13 mouse cellular contexts compared by ENCODE assay signal in the genomic region with DNA sequence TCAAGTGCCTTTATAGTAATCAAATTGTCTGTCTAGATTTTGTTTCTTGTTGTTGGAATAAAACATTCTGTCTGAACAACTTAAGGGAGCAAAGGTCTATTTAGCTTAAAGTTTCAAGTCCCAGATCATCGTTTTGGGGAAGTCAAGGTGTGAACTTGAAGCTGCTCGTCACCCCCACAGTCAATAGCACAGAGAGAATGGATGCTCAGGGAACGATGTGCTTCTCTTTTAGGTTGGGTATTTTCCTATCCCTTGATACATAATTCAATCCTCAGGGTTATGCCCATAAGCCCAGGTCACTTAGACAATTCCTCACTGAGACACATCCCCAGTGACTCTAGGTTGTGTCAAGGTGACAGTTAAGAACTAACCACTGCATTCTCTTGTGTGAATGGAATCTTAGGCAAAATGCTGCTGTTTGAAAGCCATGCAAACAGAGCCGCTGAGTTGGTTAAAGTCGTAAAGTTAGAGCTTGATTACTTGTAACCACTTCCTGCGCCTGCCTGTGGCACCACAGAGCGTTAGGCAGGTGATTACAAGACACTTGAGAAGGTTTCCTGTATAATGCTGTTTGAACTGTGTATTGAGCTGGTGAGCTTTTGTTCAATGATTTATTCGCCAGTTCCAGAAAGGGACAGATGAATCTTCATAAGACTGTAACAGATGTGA.
DNase-seq lines count a peak whose midpoint lies in the region; TF ChIP-seq lines count a peak whose summit lies in the region.
"Had no signal": no experiment of that assay in that cellular context is flagged by ENCODE, and none has a peak within 500 bp of the region (broad histone marks: within the 10 kb centered on the region; RNA-seq: fewer than 3 reads in every experiment).

No protein-coding gene starts in this region.

- no peak for TF ChIP-seq POLR2A in spleen, adult 2 months (IDR thresholded peaks at IDR 0.05; ENCODE audit: low read depth, low read length)

- no peak for TF ChIP-seq CTCF in spleen, adult 2 months (IDR thresholded peaks at IDR 0.05; ENCODE audit: extremely low read depth, insufficient read depth, insufficient read length, insufficient replicate concordance)

- no peaks in the 10 kb centered on the region for H3K27me3 ChIP-seq in spleen, adult 2 months (ENCODE audit: control insufficient read depth, insufficient read depth, low read length)
- H3K27me3 ChIP-seq: heart, embryonic 13.5 days; hindbrain, embryonic 15.5 days; liver, embryonic 12.5 days had no signal

- 20% methylated on average over 8 of the region's 8 CpGs for WGBS in spleen, adult 2 months

- H3K4me1 ChIP-seq in spleen, adult 2 months (ENCODE audit: control insufficient read depth, insufficient read depth, insufficient read length) = peaks cover 3% of the 10 kb centered on the region; the same call in 1 of the 2 replicates
- H3K4me1 ChIP-seq: heart, embryonic 13.5 days; hindbrain, embryonic 15.5 days; liver, embryonic 12.5 days had no signal

- peak; percentile 27 for DNase-seq in 416B (ENCODE audit: low read depth)
- peak; percentile 85 for DNase-seq in CD4-positive helper T cell, adult 2 months (ENCODE audit: low read depth, low spot score)
- DNase-seq in induced T-regulatory cell, adult 2 months (ENCODE audit: low read depth) = peak; percentile 83
- peak; percentile 50 to 56 for DNase-seq in spleen, adult 2 months (ENCODE audit: low read depth in 1 of 2, low spot score in 2 of 2)
- no peak for DNase-seq in frontal cortex, postnatal 14 days (ENCODE audit: low spot score in 2 of 2)
- no peak for DNase-seq in left cerebral cortex, adult 18-20 months (ENCODE audit: low spot score in 2 of 2)
- no peak for DNase-seq in adipocyte (ENCODE audit: low spot score)
- DNase-seq: cerebellum, postnatal 36 days had no signal

- H3K4me3 ChIP-seq in spleen, adult 2 months (ENCODE audit: extremely low read depth, insufficient read depth, insufficient read length) = no peak overlapping the region
- H3K4me3 ChIP-seq: heart, embryonic 13.5 days; hindbrain, embryonic 15.5 days; left cerebral cortex, adult 2 months; liver, embryonic 12.5 days had no signal

- no peaks in the 10 kb centered on the region for H3K36me3 ChIP-seq in spleen, adult 2 months (ENCODE audit: control insufficient read depth, insufficient read depth, low read length)
- H3K36me3 ChIP-seq: G1E; heart, embryonic 13.5 days; hindbrain, embryonic 15.5 days; liver, embryonic 12.5 days had no signal

- H3K27ac ChIP-seq in spleen, adult 2 months (ENCODE audit: insufficient read depth, low read length) = peak overlapping the region; percentile 75; the same call in 1 of the 2 replicates
- H3K27ac ChIP-seq: heart, embryonic 13.5 days; hindbrain, embryonic 15.5 days; left cerebral cortex, adult 2 months; liver, embryonic 12.5 days had no signal

Comparison
In these comparisons a context has a peak if more than half of its experiments do, and no peak if none do; other contexts are left out.
1. DNase-seq: peak in 416B (single experiment), CD4-positive helper T cell, adult 2 months (single experiment), induced T-regulatory cell, adult 2 months (single experiment) and spleen, adult 2 months (2 of 2); none in frontal cortex, postnatal 14 days (0 of 2), left cerebral cortex, adult 18-20 months (0 of 2) and adipocyte (single experiment).